Mouse (Mus musculus): ENCODE data around the gene Uvrag. TPM values are rescaled to one million over a fixed set of nuclear protein-coding genes. Genes with fewer than 3 reads are reported as not detected.

Gene Uvrag
- polyA plus RNA-seq, 1 experiment = 16.8 TPM

DNA sequence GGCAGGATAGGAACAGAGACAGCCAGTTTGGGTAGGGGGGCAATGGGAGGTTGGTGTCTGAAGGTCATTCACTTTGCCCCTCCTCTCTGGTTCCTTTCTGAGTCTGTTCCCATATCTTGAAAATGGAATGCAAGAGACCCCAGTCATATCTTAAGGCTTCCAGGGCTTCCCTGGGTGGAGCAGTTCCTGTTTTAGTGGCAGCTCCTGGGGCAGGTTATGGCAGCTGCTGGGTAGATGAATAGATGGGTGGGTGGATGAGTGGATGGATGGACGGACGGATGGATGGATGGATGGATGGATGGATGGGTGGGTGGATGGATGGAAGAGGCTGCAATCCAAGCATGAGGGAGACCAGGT is 273.2 kb downstream of the Uvrag start:
- no peak for DNase-seq (ENCODE audit: extremely low spot score in 1 of 2, low spot score in 1 of 2)

DNA sequence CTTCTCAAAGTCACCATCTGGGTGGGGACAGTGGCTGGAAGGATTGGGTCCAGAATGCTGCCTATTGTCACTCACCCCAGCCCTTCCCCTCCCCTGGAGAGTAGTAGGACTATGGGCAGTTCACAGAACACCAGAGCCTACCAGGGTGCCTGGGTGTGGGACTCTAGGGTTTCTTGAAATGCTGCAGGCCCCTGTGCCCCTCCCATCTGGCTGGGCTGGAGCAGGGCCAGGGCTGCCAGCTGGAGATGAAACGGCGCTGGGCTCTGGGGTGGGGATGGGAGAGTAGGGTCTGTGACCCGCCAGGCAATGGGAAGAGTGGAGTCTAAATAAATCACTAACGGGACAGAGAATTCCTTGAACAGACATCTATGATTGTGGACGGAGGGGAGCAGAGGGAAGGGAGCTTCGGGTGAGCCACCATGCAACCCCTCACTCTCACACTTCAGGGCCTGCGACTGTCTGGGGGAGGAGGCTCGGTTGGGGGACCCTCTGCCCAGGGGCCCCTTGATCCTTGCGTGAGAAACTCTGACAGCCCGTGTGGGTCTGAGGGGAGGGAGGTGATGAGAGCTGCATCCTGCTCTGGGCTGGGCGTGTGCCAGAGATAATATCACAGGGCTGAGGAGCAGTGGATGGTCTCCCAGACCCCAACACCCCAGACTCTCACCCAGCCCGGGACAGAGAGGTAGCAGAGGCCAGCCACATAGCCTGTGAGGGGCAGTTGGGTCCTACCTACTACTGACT is 273.7 kb downstream of the Uvrag start:
- no peak for DNase-seq (ENCODE audit: extremely low spot score in 1 of 2, low spot score in 1 of 2)

- no peak for DNase-seq (ENCODE audit: extremely low spot score in 1 of 2, low spot score in 1 of 2)
Observed at GRCm38 (mm10) chr7:98863969-98864718, 276.8 kb downstream of the Uvrag start.

- DNase-seq (ENCODE audit: extremely low spot score in 1 of 2, low spot score in 1 of 2) = no peak
Observed at GRCm38 (mm10) chr7:98862994-98863393, 277.9 kb downstream of the Uvrag start.

- DNase-seq (ENCODE audit: extremely low spot score in 1 of 2, low spot score in 1 of 2) = no peak
Observed at GRCm38 (mm10) chr7:98861002-98861401, 279.9 kb downstream of the Uvrag start.

- DNase-seq (ENCODE audit: extremely low spot score in 1 of 2, low spot score in 1 of 2) = no peak
Observed at GRCm38 (mm10) chr7:98857094-98857493, 283.8 kb downstream of the Uvrag start.

GRCm38 (mm10) chr7:98856128-98856527 is 284.8 kb downstream of the Uvrag start:
- no peak for DNase-seq (ENCODE audit: extremely low spot score in 1 of 2, low spot score in 1 of 2)

- DNase-seq (ENCODE audit: extremely low spot score in 1 of 2, low spot score in 1 of 2) = peak in 1 of 2 experiments; percentile 53
Observed at GRCm38 (mm10) chr7:98855388-98855787, 285.6 kb downstream of the Uvrag start.

DNA sequence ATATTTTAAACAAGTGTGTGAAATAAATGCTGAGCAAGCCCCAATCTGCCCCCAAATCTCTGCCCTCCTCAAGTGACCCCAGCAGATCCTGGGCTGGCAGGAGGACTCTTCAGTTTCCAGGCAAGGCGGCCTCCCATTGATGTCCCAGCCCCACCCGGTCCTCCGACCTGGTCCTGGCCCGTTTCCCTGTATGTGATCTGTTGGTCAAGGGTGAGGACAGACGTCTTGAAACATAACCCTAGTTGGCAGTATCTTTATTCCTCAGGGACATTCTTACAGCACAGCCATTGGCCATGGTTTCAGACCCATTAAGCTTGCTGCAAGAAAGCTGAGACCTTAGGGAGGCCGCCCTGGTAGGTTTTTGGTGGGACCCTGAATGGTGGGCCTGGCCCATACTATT is 287.1 kb downstream of the Uvrag start:
- no peak for DNase-seq (ENCODE audit: extremely low spot score in 1 of 2, low spot score in 1 of 2)

DNA sequence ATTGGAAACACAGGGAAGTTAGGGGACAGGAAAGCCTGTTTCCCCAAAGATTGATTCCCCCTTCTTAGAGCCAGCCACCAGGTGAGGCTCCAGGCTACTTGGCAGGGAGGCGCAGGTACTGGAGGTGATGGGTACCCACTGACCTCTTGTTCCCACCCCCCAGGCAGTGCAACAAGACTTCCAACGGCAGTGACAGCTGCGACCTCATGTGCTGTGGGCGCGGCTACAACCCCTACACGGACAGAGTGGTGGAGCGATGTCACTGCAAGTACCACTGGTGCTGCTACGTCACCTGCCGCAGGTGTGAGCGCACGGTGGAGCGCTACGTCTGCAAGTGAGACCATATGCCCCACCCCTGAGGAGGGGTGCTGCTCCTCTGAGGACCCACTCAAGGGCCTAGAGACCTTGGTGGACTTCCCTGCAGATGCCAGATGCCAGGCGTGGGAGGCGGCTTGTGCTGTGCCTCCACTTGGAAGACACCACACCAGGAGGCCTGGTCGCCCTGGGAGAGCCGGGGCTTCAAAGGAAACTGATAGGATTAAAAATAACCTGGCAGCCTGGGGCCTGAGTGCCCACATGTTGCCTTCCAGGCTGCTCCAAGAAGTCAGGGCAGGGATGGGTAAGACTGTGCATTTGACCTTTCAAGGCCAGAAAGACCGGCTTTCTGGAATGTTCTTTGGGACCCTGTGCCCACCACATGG is 287.8 kb downstream of the Uvrag start:
- no peak for DNase-seq (ENCODE audit: extremely low spot score in 1 of 2, low spot score in 1 of 2)

DNA sequence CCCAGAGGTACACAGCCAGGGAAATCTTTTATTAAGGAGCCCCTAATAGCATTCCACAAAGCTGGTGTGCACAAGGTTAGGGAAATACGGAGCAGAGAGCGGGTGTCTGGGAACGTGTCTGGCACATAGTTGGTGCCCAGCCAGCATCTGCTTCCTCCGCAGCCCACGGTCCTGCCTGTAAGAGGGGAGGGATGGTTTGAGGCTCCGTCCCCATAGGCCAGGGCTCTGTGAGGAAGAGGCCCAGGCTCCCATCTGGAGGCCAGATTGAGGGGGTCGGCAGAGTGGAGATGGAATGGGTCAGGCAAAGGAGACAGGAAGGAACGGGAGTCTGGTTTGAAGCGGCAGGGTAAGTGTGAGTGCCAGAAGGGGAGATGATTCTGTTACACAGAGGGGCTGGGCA is 289.7 kb downstream of the Uvrag start:
- DNase-seq (ENCODE audit: extremely low spot score in 1 of 2, low spot score in 1 of 2) = no peak

DNA sequence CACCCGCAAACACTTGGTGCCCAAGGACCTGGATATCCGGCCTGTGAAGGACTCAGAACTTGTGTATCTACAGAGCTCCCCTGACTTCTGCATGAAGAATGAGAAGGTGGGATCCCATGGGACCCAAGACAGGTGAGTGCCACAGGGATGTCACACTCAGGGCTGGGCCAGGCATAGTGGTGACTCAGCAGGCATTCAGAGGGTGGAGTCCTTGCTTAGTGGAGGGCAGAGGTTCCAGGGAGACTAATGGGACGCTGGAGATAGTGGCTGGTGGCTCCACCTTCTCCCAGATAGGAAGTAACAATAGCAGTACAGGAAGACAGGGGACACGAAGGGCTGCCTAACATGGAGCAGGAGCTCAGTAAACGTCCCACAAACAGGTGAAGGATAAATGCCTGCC is 290.6 kb downstream of the Uvrag start:
- no peak for DNase-seq (ENCODE audit: extremely low spot score in 1 of 2, low spot score in 1 of 2)

DNA sequence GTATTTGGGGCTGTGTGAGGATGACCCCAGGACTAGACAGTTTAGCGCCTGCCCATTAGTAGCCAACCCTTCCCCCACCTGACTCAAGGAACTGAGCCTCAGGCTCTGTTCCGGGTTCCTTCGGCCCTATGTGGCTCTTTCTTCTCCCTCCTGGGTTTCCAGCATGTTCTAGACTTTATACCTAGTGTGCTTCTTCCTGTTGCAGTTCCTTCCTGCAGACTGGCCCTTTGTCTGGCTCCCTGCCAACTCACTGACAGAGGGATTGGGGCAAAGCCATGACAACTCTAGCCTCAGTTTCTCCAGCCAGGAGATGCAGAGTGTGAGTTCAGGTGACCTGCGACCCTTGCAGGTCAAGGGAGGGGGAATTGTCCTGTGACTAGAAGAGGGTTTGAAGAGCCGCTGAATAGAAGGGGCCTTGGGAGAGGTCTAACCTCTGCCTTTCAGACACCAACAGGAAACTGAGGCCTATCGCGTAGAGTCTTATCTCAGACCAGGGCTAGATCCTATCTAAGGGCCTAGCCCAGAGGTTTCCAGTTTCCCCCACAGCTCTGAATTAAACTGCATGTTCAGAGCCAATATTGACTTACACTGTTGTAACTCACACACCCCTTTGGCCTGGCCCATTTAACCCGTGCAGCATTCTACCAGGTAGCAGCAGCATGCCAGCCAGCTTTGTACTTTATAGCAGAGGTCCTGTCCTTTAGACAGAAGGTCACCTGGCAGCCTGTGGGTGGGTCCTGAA is 291.9 kb downstream of the Uvrag start:
- no peak for DNase-seq (ENCODE audit: extremely low spot score in 1 of 2, low spot score in 1 of 2)

DNA sequence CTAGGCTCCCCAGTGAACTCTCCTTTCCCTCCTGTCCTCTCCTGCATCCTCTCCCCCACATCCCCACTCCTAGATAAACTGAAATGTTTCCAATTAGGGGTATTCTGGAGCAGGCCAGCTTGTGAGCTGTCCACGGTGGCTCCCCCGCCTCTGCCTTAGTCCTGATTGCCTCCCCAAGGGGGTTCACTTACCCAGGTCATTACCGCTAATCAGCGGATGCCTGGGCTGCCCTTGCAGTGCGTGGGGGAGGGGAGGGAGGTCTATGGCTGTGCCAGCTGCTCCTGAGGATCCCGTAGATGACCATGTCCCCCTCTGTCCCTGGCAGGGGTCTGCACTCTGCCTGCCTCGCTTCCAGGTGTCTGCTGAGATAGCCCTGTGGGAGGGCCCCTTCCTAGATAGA is 297.3 kb downstream of the Uvrag start:
- no peak for DNase-seq (ENCODE audit: extremely low spot score in 1 of 2, low spot score in 1 of 2)

- DNase-seq (ENCODE audit: extremely low spot score in 1 of 2, low spot score in 1 of 2) = no peak
Observed at GRCm38 (mm10) chr7:98842997-98843396, 297.9 kb downstream of the Uvrag start.

- no peak for DNase-seq (ENCODE audit: extremely low spot score in 1 of 2, low spot score in 1 of 2)
Observed at GRCm38 (mm10) chr7:98841802-98842201, 299.1 kb downstream of the Uvrag start.

DNA sequence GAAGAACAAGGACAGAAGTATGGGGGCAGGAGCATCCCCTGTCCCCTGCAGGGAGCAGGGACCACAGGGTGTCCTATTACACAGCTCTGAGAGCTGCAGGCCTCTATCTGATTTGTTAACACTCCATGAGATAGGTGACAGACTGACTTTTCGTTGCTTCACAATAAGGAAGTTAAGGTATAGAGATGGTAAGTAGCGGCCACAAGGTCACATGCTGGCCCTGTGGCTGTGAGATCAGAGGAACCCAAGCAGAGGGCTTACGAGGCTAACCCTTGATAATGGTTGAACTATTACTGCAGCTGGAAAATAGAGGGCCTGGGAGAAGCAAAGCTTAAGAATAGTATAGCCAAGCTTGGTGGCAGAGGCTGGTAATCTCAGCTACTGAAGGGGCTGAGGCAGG is 300.2 kb downstream of the Uvrag start:
- DNase-seq (ENCODE audit: extremely low spot score in 1 of 2, low spot score in 1 of 2) = no peak

- no peak for DNase-seq (ENCODE audit: extremely low spot score in 1 of 2, low spot score in 1 of 2)
Observed at GRCm38 (mm10) chr7:98839312-98839711, 301.6 kb downstream of the Uvrag start.

DNA sequence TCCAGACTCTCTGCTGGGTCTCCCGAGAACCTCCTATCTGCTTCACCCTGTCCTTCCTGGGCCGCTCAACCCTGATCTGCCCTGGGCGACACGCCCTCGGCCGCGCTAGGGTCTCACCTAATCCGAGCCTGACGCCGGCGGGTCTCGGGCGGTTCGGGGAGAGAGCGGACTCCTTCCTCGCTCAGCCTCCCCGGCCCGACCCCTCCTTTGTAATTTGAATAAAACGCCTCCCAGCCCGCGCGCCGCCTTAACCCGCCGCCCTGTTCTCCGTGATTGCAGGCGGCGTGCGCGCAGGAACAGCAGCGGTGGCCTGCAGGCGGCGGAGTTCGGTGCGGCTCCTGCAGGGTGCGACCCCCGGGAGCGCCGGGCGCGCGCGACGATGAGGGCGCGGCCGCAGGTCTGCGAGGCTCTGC is 302.2 kb downstream of the Uvrag start:
- no peak for DNase-seq (ENCODE audit: extremely low spot score in 1 of 2, low spot score in 1 of 2)

DNA sequence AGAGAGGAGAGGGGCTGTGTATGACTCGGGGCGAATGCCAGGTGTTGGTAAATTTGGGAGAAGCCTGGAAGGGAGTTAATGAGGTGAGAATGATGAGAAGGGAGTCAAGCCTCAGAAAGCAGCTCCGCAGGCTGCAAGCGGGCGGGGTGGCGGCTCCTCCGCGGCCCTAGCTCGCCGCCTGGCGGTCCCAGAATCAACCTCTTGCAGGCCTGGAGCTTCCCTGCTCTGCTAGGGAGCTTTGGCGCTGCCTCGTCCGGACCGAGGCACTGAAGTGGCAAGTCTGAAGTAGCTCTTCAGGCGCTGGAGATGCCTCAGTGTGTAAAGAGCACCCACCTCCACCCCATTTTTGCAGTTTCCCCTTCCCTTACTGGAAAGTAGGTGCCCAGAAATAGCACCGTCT is 303.0 kb downstream of the Uvrag start:
- DNase-seq (ENCODE audit: extremely low spot score in 1 of 2, low spot score in 1 of 2) = peak; percentile 45 to 86

DNA sequence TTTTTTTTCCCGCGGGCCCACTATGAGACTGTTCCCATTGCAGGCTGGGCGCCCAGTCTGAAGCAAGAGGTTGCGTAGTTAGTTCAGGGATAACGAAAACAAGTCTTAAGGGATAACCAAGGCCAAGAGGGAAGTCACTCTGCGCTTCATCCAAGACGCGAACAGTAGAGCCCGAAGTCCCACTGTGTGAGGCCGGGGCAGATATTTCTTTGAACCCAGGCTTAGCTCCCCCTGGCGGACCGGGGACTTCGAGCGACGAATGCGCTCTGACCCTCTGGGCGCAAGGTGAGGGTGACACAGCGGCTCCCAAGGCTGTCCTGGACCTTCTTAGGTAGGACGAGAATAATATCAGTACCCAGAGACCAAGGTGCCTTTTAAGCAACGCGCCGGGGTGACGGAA is 304.3 kb downstream of the Uvrag start:
- peak in 1 of 2 experiments; percentile 48 for DNase-seq (ENCODE audit: extremely low spot score in 1 of 2, low spot score in 1 of 2)

All from frontal cortex, adult 2 months (tissue).